Mouse (Mus musculus): ENCODE results near the gene Zxdc.

GRCm38 (mm10) chr6:90320429-90320828, 48.9 kb upstream of the Zxdc start:
- TF ChIP-seq EP300 (IDR thresholded peaks at IDR 0.05) (no peak), CTCF (IDR thresholded peaks at IDR 0.05) (no peak)

All from lung, postnatal 0 days (tissue).